Mouse (Mus musculus): ENCODE results near the gene Dll3.

GRCm38 (mm10) chr7:28347746-28348145, 45.7 kb upstream of the Dll3 start:
- TF ChIP-seq CTCF (IDR thresholded peaks at IDR 0.05; ENCODE audit: extremely low read depth, insufficient read depth, low read length) (no peak), POLR2A (IDR thresholded peaks at IDR 0.05; ENCODE audit: extremely low read depth, insufficient read depth, low read length) (no peak)

Data from cortical plate, adult 2 months (tissue).